In genomic region chr2:109979209-109979608, GRCm38 (mm10) we compare ENCODE assay signal across 11 mouse cellular contexts. TPM values are rescaled to one million over a fixed set of nuclear protein-coding genes. Genes with fewer than 3 reads are reported as not detected.
DNase-seq lines count a peak whose midpoint lies in the region; ATAC-seq and TF ChIP-seq lines count a peak whose summit lies in the region.
"Had no signal": no experiment of that assay in that cellular context is flagged by ENCODE, and none has a peak within 500 bp of the region (broad histone marks: within the 10 kb centered on the region; RNA-seq: fewer than 3 reads in every experiment).

No protein-coding gene starts in this region.

- TF ChIP-seq CTCF in forebrain, postnatal 0 days (IDR thresholded peaks at IDR 0.05; ENCODE audit: low read depth) = no peak

- H3K27ac ChIP-seq in midbrain, embryonic 14.5 days (replicated peaks; ENCODE audit: low read depth, low read length) = no peak overlapping the region
- H3K27ac ChIP-seq in midbrain, embryonic 10.5 days (replicated peaks) = no peak overlapping the region
- peak overlapping the region; percentile 74; the same call in 1 of the 2 replicates for H3K27ac ChIP-seq in heart, embryonic 13.5 days (replicated peaks)
- no peak overlapping the region for H3K27ac ChIP-seq in forebrain, postnatal 0 days (ENCODE audit: low read depth, low read length)

- H3K4me3 ChIP-seq in midbrain, embryonic 14.5 days (replicated peaks; ENCODE audit: low read depth, low read length) = no peak overlapping the region
- no peak overlapping the region for H3K4me3 ChIP-seq in midbrain, embryonic 10.5 days
- no peak overlapping the region for H3K4me3 ChIP-seq in heart, embryonic 13.5 days
- no peak overlapping the region for H3K4me3 ChIP-seq in forebrain, postnatal 0 days (ENCODE audit: low read depth, low read length)

- no peak for ATAC-seq in midbrain, embryonic 14.5 days (ENCODE audit: low FRiP score, low TSS enrichment)
- no peak for ATAC-seq in heart, embryonic 13.5 days (ENCODE audit: extremely low read depth, insufficient number of reproducible peaks, low FRiP score, low TSS enrichment)
- peak; percentile 52; the same call in 1 of the 2 replicates for ATAC-seq in megakaryocyte progenitor cell, adult 5-6 weeks (replicated peaks; ENCODE audit: poor library complexity)
- ATAC-seq in forebrain, postnatal 0 days = no peak
- ATAC-seq: Patski had no signal

- H3K9me3 ChIP-seq in midbrain, embryonic 14.5 days (ENCODE audit: control insufficient read depth, low read length) = no peaks in the 10 kb centered on the region
- H3K9me3 ChIP-seq in midbrain, embryonic 10.5 days (replicated peaks) = no peaks in the 10 kb centered on the region
- H3K9me3 ChIP-seq in heart, embryonic 13.5 days = no peaks in the 10 kb centered on the region
- H3K9me3 ChIP-seq in forebrain, postnatal 0 days (ENCODE audit: low read length) = no peaks in the 10 kb centered on the region

- H3K27me3 ChIP-seq in midbrain, embryonic 14.5 days (ENCODE audit: control insufficient read depth, insufficient read depth, low read length) = no peaks in the 10 kb centered on the region
- H3K27me3 ChIP-seq in midbrain, embryonic 10.5 days (ENCODE audit: low read depth, poor library complexity, severe bottlenecking) = no peaks in the 10 kb centered on the region
- no peaks in the 10 kb centered on the region for H3K27me3 ChIP-seq in heart, embryonic 13.5 days (replicated peaks)
- H3K27me3 ChIP-seq in forebrain, postnatal 0 days (ENCODE audit: insufficient read depth, low read length) = no peaks in the 10 kb centered on the region
- H3K27me3 ChIP-seq: Patski had no signal

- H3K36me3 ChIP-seq in midbrain, embryonic 14.5 days (ENCODE audit: control insufficient read depth, insufficient read depth, low read length) = no peaks in the 10 kb centered on the region
- peaks cover 17% of the 10 kb centered on the region for H3K36me3 ChIP-seq in midbrain, embryonic 10.5 days
- peaks cover 8% of the 10 kb centered on the region; the same call in 1 of the 2 replicates for H3K36me3 ChIP-seq in heart, embryonic 13.5 days
- no peaks in the 10 kb centered on the region for H3K36me3 ChIP-seq in forebrain, postnatal 0 days (ENCODE audit: insufficient read depth)

- peak; percentile 31 for DNase-seq in cerebellum, adult 9-10 months
- no peak for DNase-seq in cerebellum, postnatal 4 days (ENCODE audit: low spot score in 2 of 2)
- DNase-seq in midbrain, embryonic 14.5 days = peak; percentile 45
- no peak for DNase-seq in midbrain, embryonic 10.5 days (ENCODE audit: low spot score)
- DNase-seq in forebrain, postnatal 0 days = no peak
- no peak for DNase-seq in gastrocnemius, postnatal 10 days
- DNase-seq: embryo, embryonic 11 days; gastrocnemius, postnatal 25 days had no signal

- no peak overlapping the region for H3K9ac ChIP-seq in midbrain, embryonic 14.5 days (replicated peaks; ENCODE audit: low read length)
- H3K9ac ChIP-seq in heart, embryonic 13.5 days = no peak overlapping the region
- H3K9ac ChIP-seq in forebrain, postnatal 0 days = no peak overlapping the region

- no peaks in the 10 kb centered on the region for H3K4me1 ChIP-seq in midbrain, embryonic 14.5 days (ENCODE audit: control insufficient read depth, insufficient read depth, low read length)
- H3K4me1 ChIP-seq in midbrain, embryonic 10.5 days = no peaks in the 10 kb centered on the region
- peaks cover 39% of the 10 kb centered on the region for H3K4me1 ChIP-seq in heart, embryonic 13.5 days
- H3K4me1 ChIP-seq in forebrain, postnatal 0 days (ENCODE audit: insufficient read depth) = no peaks in the 10 kb centered on the region

- no peak overlapping the region for H3K4me2 ChIP-seq in midbrain, embryonic 14.5 days (ENCODE audit: low read length)
- H3K4me2 ChIP-seq in heart, embryonic 13.5 days = peak overlapping the region; percentile 20; the same call in 1 of the 2 replicates
- no peak overlapping the region for H3K4me2 ChIP-seq in forebrain, postnatal 0 days (ENCODE audit: low read depth)

RNA-seq across cellular contexts. Expression of gene Ccdc34, which starts 38.4 kb away (rescaled TPM):
- polyA plus RNA-seq in midbrain, embryonic 14.5 days (2014; fragmentation: Nextera tagmentation; extraction: Ambion mirVana) = 30.1 and 31.8 TPM in 2 replicates
- 60.2 and 60.7 TPM in 2 replicates for polyA plus RNA-seq in midbrain, embryonic 10.5 days (2016; fragmentation: Nextera tagmentation; extraction: Ambion mirVana)
- 25.2 and 27.2 TPM in 2 replicates for polyA plus RNA-seq in heart, embryonic 13.5 days (2015; fragmentation: Nextera tagmentation; extraction: Ambion mirVana)
- 56.3 and 65.9 TPM in 2 replicates for total RNA-seq in megakaryocyte progenitor cell, adult 5-6 weeks (2015)
- 42.6 and 56.5 TPM in 2 replicates for total RNA-seq in megakaryocyte progenitor cell, adult 5-6 weeks (2017)
- 27.3 and 27.5 TPM in 2 replicates for total RNA-seq in forebrain, postnatal 0 days (2014; rRNA removed)
- 26.6 and 27.3 TPM in 2 replicates for polyA plus RNA-seq in forebrain, postnatal 0 days (2015; fragmentation: Nextera tagmentation; extraction: Ambion mirVana)
- total RNA-seq in gastrocnemius, postnatal 10 days (2021) = 10 to 100 TPM; 10.5 to 13.2 TPM

Comparison
In these comparisons a context has a peak if more than half of its experiments do, and no peak if none do; other contexts are left out.
1. DNase-seq: peak in cerebellum, adult 9-10 months (single experiment) and midbrain, embryonic 14.5 days (single experiment); none in cerebellum, postnatal 4 days (0 of 2), midbrain, embryonic 10.5 days (single experiment), forebrain, postnatal 0 days (single experiment) and gastrocnemius, postnatal 10 days (single experiment).